ENCODE assay signal across 10 mouse cellular contexts in genomic region chr4:88872691-88873090, GRCm38 (mm10). TPM values are rescaled to one million over a fixed set of nuclear protein-coding genes. Genes with fewer than 3 reads are reported as not detected.
DNase-seq lines count a peak whose midpoint lies in the region; ATAC-seq lines count a peak whose summit lies in the region.
"Had no signal": no experiment of that assay in that cellular context is flagged by ENCODE, and none has a peak within 500 bp of the region (broad histone marks: within the 10 kb centered on the region; RNA-seq: fewer than 3 reads in every experiment).

No protein-coding gene starts in this region.

- no peaks in the 10 kb centered on the region for H3K36me3 ChIP-seq in splenic B cell, adult 2 months (ENCODE audit: control insufficient read depth, insufficient read depth, low read length, poor library complexity, severe bottlenecking)
- H3K36me3 ChIP-seq: stomach, embryonic 15.5 days had no signal

- no peak for ATAC-seq in erythroid progenitor cell, adult 5-6 weeks (replicated peaks; ENCODE audit: low FRiP score, poor library complexity, severe bottlenecking)
- ATAC-seq: Patski had no signal

- DNase-seq in adrenal gland, postnatal 14 days, result peak; percentile 49
- DNase-seq in adrenal gland, postnatal 25 days, result no peak
- DNase-seq in kidney, postnatal 14 days, result peak; percentile 50
- DNase-seq in kidney, adult 11 months, result no peak
- peak; percentile 52 for DNase-seq in A20 (ENCODE audit: low read depth, low spot score)
- peak; percentile 72 for DNase-seq in embryo, embryonic 11 days
- peak; percentile 66 for DNase-seq in splenic B cell, adult 2 months (ENCODE audit: low read depth, low spot score)

- no peaks in the 10 kb centered on the region for H3K27me3 ChIP-seq in splenic B cell, adult 2 months (ENCODE audit: control insufficient read depth, insufficient read depth, low read length, poor library complexity, severe bottlenecking)
- H3K27me3 ChIP-seq: Patski; stomach, embryonic 15.5 days had no signal

RNA-seq across cellular contexts. Expression of gene Ifne, which starts 7.3 kb away (rescaled TPM):
- not detected in 2 replicates for total RNA-seq in adrenal gland, postnatal 14 days (2021)
- not detected in 2 replicates for total RNA-seq in adrenal gland, postnatal 25 days (2021)
- total RNA-seq in erythroid progenitor cell, adult 5-6 weeks (2015; ENCODE audit: low replicate concordance), result not detected in 2 replicates
- total RNA-seq in erythroid progenitor cell, adult 5-6 weeks (2017; ENCODE audit: low replicate concordance), result not detected in 2 replicates

RNA-seq across cellular contexts. Expression of gene Ifna1, which starts 22.8 kb away (rescaled TPM):
- total RNA-seq in adrenal gland, postnatal 14 days (2021), result not detected in 2 replicates
- not detected in 2 replicates for total RNA-seq in adrenal gland, postnatal 25 days (2021)
- not detected in 2 replicates for total RNA-seq in erythroid progenitor cell, adult 5-6 weeks (2015; ENCODE audit: low replicate concordance)
- total RNA-seq in erythroid progenitor cell, adult 5-6 weeks (2017; ENCODE audit: low replicate concordance), result not detected in 2 replicates

RNA-seq across cellular contexts. Expression of gene Ifna4, which starts 31.0 kb away (rescaled TPM):
- total RNA-seq in adrenal gland, postnatal 14 days (2021), result not detected in 2 replicates
- total RNA-seq in adrenal gland, postnatal 25 days (2021), result not detected in 2 replicates
- total RNA-seq in erythroid progenitor cell, adult 5-6 weeks (2015; ENCODE audit: low replicate concordance), result not detected in 2 replicates
- total RNA-seq in erythroid progenitor cell, adult 5-6 weeks (2017; ENCODE audit: low replicate concordance), result not detected in 2 replicates

RNA-seq across cellular contexts. Expression of gene Ifna5, which starts 37.4 kb away (rescaled TPM):
- not detected in 2 replicates for total RNA-seq in adrenal gland, postnatal 14 days (2021)
- total RNA-seq in adrenal gland, postnatal 25 days (2021), result not detected in 2 replicates
- not detected in 2 replicates for total RNA-seq in erythroid progenitor cell, adult 5-6 weeks (2015; ENCODE audit: low replicate concordance)
- total RNA-seq in erythroid progenitor cell, adult 5-6 weeks (2017; ENCODE audit: low replicate concordance), result not detected in 2 replicates

RNA-seq across cellular contexts. Expression of gene Ifna6, which starts 45.5 kb away (rescaled TPM):
- total RNA-seq in adrenal gland, postnatal 14 days (2021), result not detected in 2 replicates
- not detected in 2 replicates for total RNA-seq in adrenal gland, postnatal 25 days (2021)
- not detected in 2 replicates for total RNA-seq in erythroid progenitor cell, adult 5-6 weeks (2015; ENCODE audit: low replicate concordance)
- not detected in 2 replicates for total RNA-seq in erythroid progenitor cell, adult 5-6 weeks (2017; ENCODE audit: low replicate concordance)

Comparison
In these comparisons a context has a peak if more than half of its experiments do, and no peak if none do; other contexts are left out.
1. DNase-seq: peak in adrenal gland, postnatal 14 days (single experiment), kidney, postnatal 14 days (single experiment), A20 (single experiment), embryo, embryonic 11 days (single experiment) and splenic B cell, adult 2 months (single experiment); none in adrenal gland, postnatal 25 days (single experiment) and kidney, adult 11 months (single experiment).